Mouse (Mus musculus) myocyte (in vitro differentiated cells): ENCODE measurements around the gene Nyap2.

Experiments used
- CEBPB ChIP-seq: IDR thresholded peaks from 2 replicates; pipeline ENCODE4 v1.6.1; 2011; ENCODE audit warnings: mild to moderate bottlenecking, moderate library complexity; ENCODE audit not compliant: poor library complexity, insufficient read depth, severe bottlenecking
- MYOD1 ChIP-seq, 3 experiments: IDR thresholded peaks; one replicate each; pipeline ENCODE4 v1.6.1; 2011; ENCODE audit warnings: control low read depth in 2 of 3, low read depth in 2 of 3, mild to moderate bottlenecking in 2 of 3, moderate library complexity in 1 of 3; ENCODE audit not compliant: insufficient read length in 2 of 3, control insufficient read depth in 1 of 3
- POLR2A ChIP-seq: IDR thresholded peaks from one replicate; pipeline ENCODE4 v1.6.1; 2011; ENCODE audit warnings: low read depth, mild to moderate bottlenecking, control low read depth, moderate library complexity; ENCODE audit not compliant: insufficient read length
- POLR2AphosphoS2 ChIP-seq: IDR thresholded peaks from one replicate; pipeline ENCODE4 v1.6.1; 2011; ENCODE audit warnings: low read depth, control low read depth; ENCODE audit not compliant: insufficient read length
- TCF12 ChIP-seq: IDR thresholded peaks from one replicate; pipeline ENCODE4 v1.6.1; 2011; ENCODE audit warnings: mild to moderate bottlenecking, control low read depth; ENCODE audit not compliant: poor library complexity, insufficient read depth, severe bottlenecking

DNA sequence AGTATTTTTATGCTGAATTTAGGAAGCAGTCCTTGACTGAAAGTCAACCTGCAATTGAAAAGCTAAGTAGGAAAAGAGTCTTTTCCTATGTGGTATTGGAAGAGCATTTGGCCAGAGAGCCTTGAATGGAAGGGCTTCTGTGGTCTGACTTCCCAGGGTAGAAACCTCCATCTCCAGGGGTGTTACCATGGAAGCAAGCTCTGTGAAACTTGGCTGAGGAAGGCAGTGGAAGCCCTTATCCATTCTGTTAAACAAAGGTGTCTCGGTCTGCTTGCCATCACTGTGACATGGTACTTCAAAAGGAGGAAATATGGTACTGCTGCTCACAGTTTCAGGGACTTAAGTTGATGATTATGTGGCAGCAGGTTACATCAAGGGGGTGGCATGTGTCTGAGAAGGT, 143.0 kb downstream of the Nyap2 start:
- TF ChIP-seq MYOD1 (IDR thresholded peaks at IDR 0.05; ENCODE audit: control insufficient read depth in 1 of 3, insufficient read length in 2 of 3, low read depth in 2 of 3) (no peak), TCF12 (no peak), POLR2AphosphoS2 (no peak), POLR2A (no peak), CEBPB (no peak)
